Mouse (Mus musculus) testis, adult 2 months (tissue): ENCODE measurements around the gene Mllt3. TPM values are rescaled to one million over a fixed set of nuclear protein-coding genes. Genes with fewer than 3 reads are reported as not detected.

Source experiments
- H3K27ac ChIP-seq: fragments of 200-500 bp; 2 replicates; pipeline ENCODE4 v1.5.1; 2012; ENCODE audit warnings: low read depth, low read length; ENCODE audit not compliant: control insufficient read depth, insufficient read depth
- H3K27me3 ChIP-seq: fragments of 200-500 bp; 2 replicates; pipeline ENCODE4 v1.6.1; 2012; ENCODE audit warnings: mild to moderate bottlenecking, low read length, moderate library complexity; ENCODE audit not compliant: control insufficient read depth, insufficient read depth
- H3K36me3 ChIP-seq: fragments of 200-500 bp; 2 replicates; pipeline ENCODE4 v1.6.1; 2012; ENCODE audit warnings: mild to moderate bottlenecking, low read length; ENCODE audit not compliant: control insufficient read depth, insufficient read depth
- H3K4me1 ChIP-seq: fragments of 200-500 bp; 2 replicates; pipeline ENCODE4 v1.6.1; 2012; ENCODE audit warnings: low read length; ENCODE audit not compliant: control insufficient read depth, insufficient read depth
- H3K4me3 ChIP-seq: fragments of 200-500 bp; 2 replicates; pipeline ENCODE4 v1.5.1; 2012; ENCODE audit warnings: low read depth, mild to moderate bottlenecking, low read length, moderate library complexity, mixed read lengths; ENCODE audit not compliant: control insufficient read depth
- CTCF ChIP-seq: fragments of 200-500 bp; IDR thresholded peaks from 2 replicates; pipeline ENCODE4 v1.5.1; 2012; ENCODE audit warnings: low read depth, mild to moderate bottlenecking, inconsistent platforms, low read length, moderate library complexity; ENCODE audit not compliant: control insufficient read depth, insufficient read depth, insufficient replicate concordance
- POLR2A ChIP-seq: fragments of 200-500 bp; IDR thresholded peaks from 2 replicates; pipeline ENCODE4 v1.6.1; 2012; ENCODE audit warnings: low read depth, mild to moderate bottlenecking, inconsistent platforms, low read length, moderate library complexity; ENCODE audit not compliant: control insufficient read depth
- polyA plus RNA-seq: library from polyadenylated mRNA; depleted of rRNA; stranded (reverse); fragments of >200 nt; gene quantifications from 2 replicates; pipeline ENCODE4 v1.2.3, GENCODE M21; 2012; rRNA removed

Mllt3 gene
- 8.3 and 8.4 TPM in 2 replicates for polyA plus RNA-seq

DNA sequence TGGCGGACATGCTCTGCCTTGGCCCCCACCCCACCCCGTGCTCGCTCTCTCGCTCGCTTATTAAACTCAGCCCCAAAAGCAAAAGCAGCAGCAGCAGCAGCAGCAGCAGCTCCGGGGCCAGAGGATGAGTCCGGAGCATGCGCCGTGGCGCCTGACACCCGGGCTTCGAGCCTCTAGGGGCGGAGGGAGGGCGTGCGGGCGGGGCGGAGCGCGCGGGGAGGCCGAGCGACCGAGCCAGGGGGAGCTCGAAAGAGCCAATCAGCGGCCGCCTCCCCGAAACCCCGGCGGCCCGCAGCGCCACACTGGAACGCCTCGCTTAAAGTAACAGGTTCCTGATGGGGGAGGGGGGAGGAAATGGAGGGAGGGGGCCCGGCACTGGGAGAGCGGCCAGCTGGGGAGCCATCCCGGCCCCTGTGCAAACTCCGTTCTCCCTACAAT is at the start of gene Mllt3:
Gene Mllt3, minus strand, starts transcription at position 149 of the 438 bp plus-strand sequence.
- Histone ChIP-seq H3K27ac (no peak within 1 kb of the TSS), H3K4me1 (peaks cover 23% of the 10 kb centered on the region), H3K27me3 (no peaks in the 10 kb centered on the region), H3K4me3 (peak within 1 kb of the TSS; percentile 84), H3K36me3 (no peaks in the 10 kb centered on the region)
- TF ChIP-seq CTCF (no peak), POLR2A (no peak)

DNA sequence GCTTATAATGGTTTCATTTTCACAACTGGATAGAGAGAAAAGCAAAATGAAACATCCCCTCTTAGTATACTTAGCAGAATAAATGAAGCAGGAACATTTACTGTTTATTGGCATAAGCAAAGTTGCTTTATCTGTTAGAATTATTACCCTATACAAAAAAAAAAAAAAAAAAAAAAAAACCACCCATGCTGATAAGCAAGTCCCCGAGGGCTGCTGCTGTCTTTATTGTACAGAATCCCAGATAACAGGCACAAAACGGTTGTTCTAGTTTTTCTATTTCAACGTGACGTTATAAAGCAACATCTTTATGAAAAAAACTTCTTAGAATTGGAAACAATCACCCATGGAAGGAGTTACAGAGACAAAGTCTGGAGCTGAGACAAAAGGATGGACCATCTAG is 49.2 kb upstream of the Mllt3 start:
- no peak overlapping the region for H3K4me3 ChIP-seq
- no peak overlapping the region for H3K27ac ChIP-seq
- no peaks in the 10 kb centered on the region for H3K36me3 ChIP-seq
- TF ChIP-seq POLR2A (no peak), CTCF (no peak)
- H3K27me3 ChIP-seq = no peaks in the 10 kb centered on the region
- no peaks in the 10 kb centered on the region for H3K4me1 ChIP-seq

DNA sequence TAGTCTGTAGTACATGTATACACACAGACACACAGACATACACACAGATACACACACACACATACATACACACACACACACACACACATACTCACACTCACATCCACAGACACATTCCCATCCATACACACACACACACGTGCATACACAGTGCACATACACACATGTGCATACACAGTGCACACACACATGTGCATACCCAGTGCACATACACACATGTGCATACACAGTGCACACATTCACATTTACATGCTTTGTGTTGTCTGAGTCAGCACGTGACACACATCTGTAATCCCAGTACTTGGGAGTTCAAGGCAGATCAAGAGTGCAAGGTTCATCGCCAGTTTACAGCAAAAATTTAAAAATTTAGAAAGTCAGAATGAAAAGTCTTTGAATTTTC is 48.7 kb upstream of the Mllt3 start:
- TF ChIP-seq POLR2A (no peak), CTCF (no peak)
- H3K36me3 ChIP-seq = no peaks in the 10 kb centered on the region
- no peaks in the 10 kb centered on the region for H3K27me3 ChIP-seq
- H3K4me3 ChIP-seq = no peak overlapping the region
- no peaks in the 10 kb centered on the region for H3K4me1 ChIP-seq
- H3K27ac ChIP-seq = no peak overlapping the region

DNA sequence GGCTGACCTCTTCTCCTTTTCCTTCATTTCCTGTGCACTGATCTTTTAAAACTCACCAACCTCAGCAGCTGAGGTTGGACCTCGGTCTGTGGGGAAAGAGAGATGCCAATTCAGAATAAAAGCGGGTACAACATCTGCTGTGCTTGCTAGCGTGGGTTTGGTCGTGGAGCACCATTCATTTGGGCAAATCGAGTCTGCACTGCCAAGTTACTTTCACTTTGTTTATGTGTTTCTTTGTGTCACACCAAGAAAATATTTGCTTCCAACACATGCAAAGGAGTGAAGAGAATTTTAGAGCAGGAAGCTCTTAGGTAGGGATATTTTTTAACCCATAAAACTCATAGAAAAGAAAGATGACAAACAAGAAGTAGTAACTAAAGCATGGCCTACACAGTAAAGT is 48.3 kb upstream of the Mllt3 start:
- TF ChIP-seq CTCF (no peak), POLR2A (no peak)
- Histone ChIP-seq H3K4me3 (no peak overlapping the region), H3K27me3 (no peaks in the 10 kb centered on the region), H3K27ac (no peak overlapping the region), H3K4me1 (no peaks in the 10 kb centered on the region), H3K36me3 (no peaks in the 10 kb centered on the region)

DNA sequence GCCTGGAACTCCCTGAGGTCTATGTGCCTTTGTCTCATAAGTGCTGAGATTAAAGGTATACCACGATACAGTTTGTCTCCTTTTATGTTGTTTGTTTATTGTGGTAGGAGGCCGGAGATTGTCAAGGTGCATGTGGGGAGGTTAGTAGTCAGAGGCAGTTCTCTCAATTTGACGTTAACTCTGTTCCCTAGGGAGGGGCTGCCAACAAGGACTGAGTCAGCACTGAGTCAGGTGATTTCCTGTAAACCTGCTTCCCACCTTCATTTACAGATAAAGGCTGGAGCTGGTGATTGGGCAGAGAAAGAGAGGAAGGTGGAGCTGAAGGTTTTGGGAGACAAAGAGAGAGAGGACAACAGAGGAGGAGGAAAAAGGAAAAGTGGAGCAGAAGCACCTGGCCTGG is 45.8 kb upstream of the Mllt3 start:
- Histone ChIP-seq H3K4me3 (no peak overlapping the region), H3K27ac (no peak overlapping the region), H3K4me1 (no peaks in the 10 kb centered on the region), H3K36me3 (no peaks in the 10 kb centered on the region), H3K27me3 (no peaks in the 10 kb centered on the region)
- TF ChIP-seq CTCF = no peak

DNA sequence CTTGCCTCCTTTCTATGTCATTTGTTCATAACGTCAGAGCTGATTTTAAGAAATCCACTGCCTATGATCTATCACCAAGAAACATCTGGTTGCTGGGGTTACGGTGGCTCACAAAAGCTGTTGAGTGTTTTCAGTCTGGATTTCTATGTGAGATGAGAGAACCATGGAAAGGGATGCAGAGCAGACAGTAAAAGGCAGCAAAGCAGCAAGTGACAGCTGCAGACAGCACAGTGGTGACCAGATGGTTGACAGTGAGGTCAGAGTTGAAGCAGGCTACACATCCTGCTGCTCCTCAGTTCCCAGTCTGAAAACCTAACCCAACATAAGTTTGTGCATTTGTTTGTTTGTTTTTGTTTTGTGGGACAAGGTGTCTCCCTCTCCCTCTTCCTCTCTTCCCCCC is 42.2 kb upstream of the Mllt3 start:
- Histone ChIP-seq H3K27ac (no peak overlapping the region), H3K36me3 (no peaks in the 10 kb centered on the region), H3K4me1 (no peaks in the 10 kb centered on the region), H3K4me3 (no peak overlapping the region), H3K27me3 (no peaks in the 10 kb centered on the region)
- TF ChIP-seq CTCF = no peak
- TF ChIP-seq POLR2A = no peak

DNA sequence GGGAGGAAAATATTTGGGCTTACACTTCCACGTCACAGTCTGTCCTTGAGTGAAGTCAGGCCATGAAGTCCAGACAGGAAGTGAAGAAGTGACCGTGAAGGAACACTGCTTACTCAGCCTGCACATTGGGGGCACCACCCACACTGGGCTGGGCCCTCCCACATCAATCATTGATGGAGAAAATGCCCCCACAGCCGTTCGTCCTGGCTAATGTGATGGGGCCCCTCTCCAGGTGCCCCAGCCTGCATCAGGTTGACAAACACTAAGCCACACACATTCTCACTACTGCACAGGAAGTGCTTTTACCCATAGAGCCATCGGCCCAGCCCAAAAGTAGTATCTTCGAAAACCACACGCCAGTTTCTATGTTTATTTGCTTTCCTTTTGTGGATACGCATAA is 13.1 kb upstream of the Mllt3 start:
- H3K4me1 ChIP-seq = no peaks in the 10 kb centered on the region
- H3K4me3 ChIP-seq = no peak overlapping the region
- no peaks in the 10 kb centered on the region for H3K27me3 ChIP-seq
- H3K27ac ChIP-seq = no peak overlapping the region
- H3K36me3 ChIP-seq = no peaks in the 10 kb centered on the region
- TF ChIP-seq CTCF (no peak), POLR2A (no peak)

DNA sequence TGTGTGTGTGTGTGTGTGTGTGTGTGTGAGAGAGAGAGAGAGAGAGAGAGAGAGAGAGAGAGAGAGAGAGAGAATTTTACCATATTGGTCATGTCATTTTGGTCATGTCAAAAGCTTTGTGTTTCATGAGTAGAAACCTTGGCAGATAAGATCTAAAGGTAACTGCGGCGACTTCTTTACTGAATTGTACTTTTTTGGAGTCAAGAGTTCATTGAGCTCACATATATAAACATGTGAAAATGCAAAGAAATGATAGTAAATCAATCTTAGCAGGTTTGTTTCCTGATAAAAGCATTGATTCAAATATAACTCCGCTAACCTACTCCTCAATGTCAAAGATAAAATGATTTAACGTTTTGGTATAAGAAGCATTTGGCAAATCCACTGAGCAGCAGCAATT is 12.0 kb upstream of the Mllt3 start:
- no peak overlapping the region for H3K27ac ChIP-seq
- H3K27me3 ChIP-seq = no peaks in the 10 kb centered on the region
- no peak overlapping the region for H3K4me3 ChIP-seq
- no peaks in the 10 kb centered on the region for H3K4me1 ChIP-seq
- TF ChIP-seq POLR2A (no peak), CTCF (no peak)
- H3K36me3 ChIP-seq = no peaks in the 10 kb centered on the region
